ENCODE assay signal across 8 mouse cellular contexts in genomic region chr8:84236410-84236997, GRCm38 (mm10). TPM values are rescaled to one million over a fixed set of nuclear protein-coding genes. Genes with fewer than 3 reads are reported as not detected.
DNase-seq lines count a peak whose midpoint lies in the region; ATAC-seq and TF ChIP-seq lines count a peak whose summit lies in the region.

No protein-coding gene starts in this region.

- peak overlapping the region; percentile 91 for H3K4me2 ChIP-seq in heart, embryonic 13.5 days
- peak overlapping the region; percentile 94 for H3K4me2 ChIP-seq in liver, embryonic 11.5 days
- peak overlapping the region; percentile 89 for H3K4me2 ChIP-seq in stomach, embryonic 14.5 days (replicated peaks; ENCODE audit: low read depth, low read length)

- WGBS in heart, embryonic 13.5 days, result under 1% methylated on average over 25 of the region's 30 CpGs
- WGBS in liver, embryonic 11.5 days, result 1% methylated on average over 26 of the region's 30 CpGs
- WGBS in stomach, embryonic 14.5 days, result under 1% methylated on average over 26 of the region's 30 CpGs

- TF ChIP-seq EP300 in ES-Bruce4 (IDR thresholded peaks at IDR 0.05; ENCODE audit: insufficient read depth, low read depth, low read length), result no peak

- H3K4me3 ChIP-seq in ES-Bruce4 (ENCODE audit: low read depth, low read length), result peak overlapping the region; percentile 72
- peak overlapping the region; percentile 90 for H3K4me3 ChIP-seq in heart, embryonic 13.5 days
- peak overlapping the region; percentile 86 for H3K4me3 ChIP-seq in liver, embryonic 11.5 days (ENCODE audit: low read depth, low read length)
- H3K4me3 ChIP-seq in stomach, embryonic 14.5 days (ENCODE audit: low read depth, low read length), result peak overlapping the region; percentile 89

- no peak for TF ChIP-seq CTCF in ES-Bruce4 (IDR thresholded peaks at IDR 0.05; ENCODE audit: low read depth, low read length)

- no peaks in the 10 kb centered on the region for H3K9me3 ChIP-seq in ES-Bruce4 (replicated peaks; ENCODE audit: control insufficient read depth, insufficient read depth, low read length, poor library complexity, severe bottlenecking)
- H3K9me3 ChIP-seq in heart, embryonic 13.5 days, result no peaks in the 10 kb centered on the region
- no peaks in the 10 kb centered on the region for H3K9me3 ChIP-seq in liver, embryonic 11.5 days (ENCODE audit: control insufficient read depth, low read length)
- no peaks in the 10 kb centered on the region for H3K9me3 ChIP-seq in stomach, embryonic 14.5 days (ENCODE audit: control insufficient read depth, low read depth, low read length)

- ATAC-seq in heart, embryonic 13.5 days (ENCODE audit: extremely low read depth, insufficient number of reproducible peaks, low FRiP score, low TSS enrichment), result 0 out of 2 replicates have a peak, but pooled peaks have one; percentile 1
- peak; percentile 7; the same call in 1 of the 2 replicates for ATAC-seq in liver, embryonic 11.5 days (replicated peaks; ENCODE audit: low FRiP score)
- ATAC-seq in stomach, embryonic 14.5 days (ENCODE audit: insufficient number of reproducible peaks, insufficient read depth, low FRiP score, low read depth), result peak; percentile 20
- ATAC-seq in cerebellum, adult (ENCODE audit: insufficient number of reproducible peaks, low FRiP score, low TSS enrichment), result no peak

- H3K27me3 ChIP-seq in ES-Bruce4 (ENCODE audit: control insufficient read depth, insufficient read depth, low read length, poor library complexity, severe bottlenecking), result no peaks in the 10 kb centered on the region
- no peaks in the 10 kb centered on the region for H3K27me3 ChIP-seq in heart, embryonic 13.5 days (replicated peaks)
- H3K27me3 ChIP-seq in liver, embryonic 11.5 days (replicated peaks; ENCODE audit: control insufficient read depth, insufficient read depth, low read length), result no peaks in the 10 kb centered on the region
- H3K27me3 ChIP-seq in stomach, embryonic 14.5 days (ENCODE audit: control insufficient read depth, insufficient read depth, low read length), result no peaks in the 10 kb centered on the region

- TF ChIP-seq POLR2A in ES-Bruce4 (IDR thresholded peaks at IDR 0.05; ENCODE audit: insufficient read depth, low read length), result no peak

- no peaks in the 10 kb centered on the region for H3K36me3 ChIP-seq in ES-Bruce4 (ENCODE audit: control insufficient read depth, insufficient read depth, low read length, poor library complexity, severe bottlenecking)
- peaks cover 35% of the 10 kb centered on the region for H3K36me3 ChIP-seq in heart, embryonic 13.5 days
- no peaks in the 10 kb centered on the region; the same call in 1 of the 2 replicates for H3K36me3 ChIP-seq in liver, embryonic 11.5 days (ENCODE audit: control insufficient read depth, insufficient read depth, low read length)
- H3K36me3 ChIP-seq in stomach, embryonic 14.5 days (ENCODE audit: control insufficient read depth, insufficient read depth, low read length), result peaks cover 4% of the 10 kb centered on the region; the same call in 1 of the 2 replicates

- H3K9ac ChIP-seq in ES-Bruce4 (ENCODE audit: low read depth, poor library complexity, severe bottlenecking), result peak overlapping the region; percentile 95
- peak overlapping the region; percentile 99 for H3K9ac ChIP-seq in heart, embryonic 13.5 days
- peak overlapping the region; percentile 90 for H3K9ac ChIP-seq in liver, embryonic 11.5 days (ENCODE audit: low read depth, low read length)
- H3K9ac ChIP-seq in stomach, embryonic 14.5 days (replicated peaks; ENCODE audit: low read depth, low read length), result peak overlapping the region; percentile 79

- DNase-seq in embryo, embryonic 10.5 days (ENCODE audit: low spot score), result peak; percentile 45
- DNase-seq in embryo, embryonic 10 days (ENCODE audit: low spot score), result no peak
- no peak for DNase-seq in liver, embryonic 11.5 days (ENCODE audit: low spot score)
- no peak for DNase-seq in urinary bladder, postnatal 14 days (ENCODE audit: low spot score)

- H3K27ac ChIP-seq in ES-Bruce4 (ENCODE audit: insufficient read depth, low read length), result no peak overlapping the region
- H3K27ac ChIP-seq in heart, embryonic 13.5 days (replicated peaks), result peak overlapping the region; percentile 75
- peak overlapping the region; percentile 39 for H3K27ac ChIP-seq in liver, embryonic 11.5 days (ENCODE audit: low read depth, low read length)
- peak overlapping the region; percentile 61; the same call in 1 of the 2 replicates for H3K27ac ChIP-seq in stomach, embryonic 14.5 days (ENCODE audit: low read length)

- H3K4me1 ChIP-seq in ES-Bruce4 (ENCODE audit: control insufficient read depth, insufficient read depth, low read length), result peaks cover 2% of the 10 kb centered on the region
- peaks cover 37% of the 10 kb centered on the region for H3K4me1 ChIP-seq in heart, embryonic 13.5 days
- peaks cover 10% of the 10 kb centered on the region for H3K4me1 ChIP-seq in liver, embryonic 11.5 days (replicated peaks; ENCODE audit: control insufficient read depth, insufficient read depth, low read length)
- H3K4me1 ChIP-seq in stomach, embryonic 14.5 days (ENCODE audit: control insufficient read depth, insufficient read depth, low read length), result peaks cover 16% of the 10 kb centered on the region; the same call in 1 of the 2 replicates

RNA-seq across cellular contexts. Expression of gene Zswim4, which starts 0.4 kb away (rescaled TPM):
- polyA plus RNA-seq in ES-Bruce4 (2011; ENCODE audit: insufficient read depth, insufficient read length, low read depth, missing spikeins), result 14.8 and 15.4 TPM in 2 replicates
- polyA plus RNA-seq in heart, embryonic 13.5 days (2015; fragmentation: Nextera tagmentation; extraction: Ambion mirVana), result 9.1 and 9.3 TPM in 2 replicates
- polyA plus RNA-seq in liver, embryonic 11.5 days (2014; fragmentation: Nextera tagmentation; extraction: Ambion mirVana), result 7.9 and 9.1 TPM in 2 replicates
- polyA plus RNA-seq in stomach, embryonic 14.5 days (2014; fragmentation: Nextera tagmentation; extraction: Ambion mirVana), result 9.3 and 9.5 TPM in 2 replicates

RNA-seq across cellular contexts. Expression of gene D8Ertd738e, which starts 13.0 kb away (rescaled TPM):
- 90.6 and 92.0 TPM in 2 replicates for polyA plus RNA-seq in ES-Bruce4 (2011; ENCODE audit: insufficient read depth, insufficient read length, low read depth, missing spikeins)
- polyA plus RNA-seq in heart, embryonic 13.5 days (2015; fragmentation: Nextera tagmentation; extraction: Ambion mirVana), result 276 and 328 TPM in 2 replicates
- polyA plus RNA-seq in liver, embryonic 11.5 days (2014; fragmentation: Nextera tagmentation; extraction: Ambion mirVana), result 323 and 339 TPM in 2 replicates
- 341 and 358 TPM in 2 replicates for polyA plus RNA-seq in stomach, embryonic 14.5 days (2014; fragmentation: Nextera tagmentation; extraction: Ambion mirVana)

RNA-seq across cellular contexts. Expression of gene Mri1, which starts 20.6 kb away (rescaled TPM):
- 37.1 and 38.0 TPM in 2 replicates for polyA plus RNA-seq in ES-Bruce4 (2011; ENCODE audit: insufficient read depth, insufficient read length, low read depth, missing spikeins)
- polyA plus RNA-seq in heart, embryonic 13.5 days (2015; fragmentation: Nextera tagmentation; extraction: Ambion mirVana), result 45.4 and 50.3 TPM in 2 replicates
- 92.2 and 95.9 TPM in 2 replicates for polyA plus RNA-seq in liver, embryonic 11.5 days (2014; fragmentation: Nextera tagmentation; extraction: Ambion mirVana)
- 69.7 and 73.7 TPM in 2 replicates for polyA plus RNA-seq in stomach, embryonic 14.5 days (2014; fragmentation: Nextera tagmentation; extraction: Ambion mirVana)

RNA-seq across cellular contexts. Expression of gene Ccdc130, which starts 33.7 kb away (rescaled TPM):
- polyA plus RNA-seq in ES-Bruce4 (2011; ENCODE audit: insufficient read depth, insufficient read length, low read depth, missing spikeins), result 21.3 and 25.7 TPM in 2 replicates
- 11.3 and 16.9 TPM in 2 replicates for polyA plus RNA-seq in heart, embryonic 13.5 days (2015; fragmentation: Nextera tagmentation; extraction: Ambion mirVana)
- 16.0 and 20.1 TPM in 2 replicates for polyA plus RNA-seq in liver, embryonic 11.5 days (2014; fragmentation: Nextera tagmentation; extraction: Ambion mirVana)
- 20.2 and 20.7 TPM in 2 replicates for polyA plus RNA-seq in stomach, embryonic 14.5 days (2014; fragmentation: Nextera tagmentation; extraction: Ambion mirVana)

RNA-seq across cellular contexts. Expression of gene Nanos3, which starts 51.5 kb away (rescaled TPM):
- polyA plus RNA-seq in ES-Bruce4 (2011; ENCODE audit: insufficient read depth, insufficient read length, low read depth, missing spikeins), result 3.0 and 4.3 TPM in 2 replicates
- polyA plus RNA-seq in heart, embryonic 13.5 days (2015; fragmentation: Nextera tagmentation; extraction: Ambion mirVana), result 1.9 and 2.8 TPM in 2 replicates
- polyA plus RNA-seq in liver, embryonic 11.5 days (2014; fragmentation: Nextera tagmentation; extraction: Ambion mirVana), result 1.2 and 1.8 TPM in 2 replicates
- 3.3 and 5.0 TPM in 2 replicates for polyA plus RNA-seq in stomach, embryonic 14.5 days (2014; fragmentation: Nextera tagmentation; extraction: Ambion mirVana)
